Comparison of ENCODE assay signal across 8 mouse cellular contexts in the genomic region with DNA sequence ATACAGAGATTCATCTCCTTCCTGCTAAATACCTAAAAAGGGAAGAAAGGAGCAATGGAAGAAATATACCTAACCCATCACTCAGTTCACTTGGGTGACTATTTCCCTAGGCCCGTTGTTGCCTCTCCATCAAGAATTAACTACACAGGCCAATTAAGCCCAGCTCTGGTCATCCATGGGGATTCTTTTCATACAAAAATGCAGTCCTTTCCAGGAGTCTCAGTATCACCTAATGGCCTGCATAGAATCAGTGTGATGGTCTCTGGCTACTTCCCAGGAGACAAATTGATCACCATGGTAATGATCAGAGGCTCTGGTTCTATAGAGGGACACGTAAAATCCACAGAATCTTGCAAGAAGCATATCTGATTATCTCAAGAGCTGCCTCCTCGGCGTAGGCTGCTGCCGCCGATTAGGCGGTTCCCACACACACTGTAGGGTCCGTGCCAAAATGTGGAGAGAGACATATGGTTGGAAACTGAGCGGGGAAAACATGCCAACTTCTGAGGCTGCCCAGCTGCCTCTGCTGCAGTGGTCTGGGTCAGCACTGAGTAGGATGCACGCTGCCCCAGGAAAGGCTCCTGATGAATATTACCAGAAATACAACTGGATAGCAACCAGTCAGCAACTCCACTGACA. TPM values are rescaled to one million over a fixed set of nuclear protein-coding genes. Genes with fewer than 3 reads are reported as not detected.
A peak's percentile ranks its signal among the peaks of the same experiment; 100 is the strongest.
DNase-seq lines count a peak whose midpoint lies in the region; ATAC-seq lines count a peak whose summit lies in the region.

No protein-coding gene starts in this region.

- 48% methylated on average over 10 of the region's 10 CpGs for WGBS in stomach, embryonic 15.5 days

- no peak overlapping the region for H3K4me3 ChIP-seq in stomach, embryonic 15.5 days (replicated peaks)

- no peak overlapping the region for H3K4me2 ChIP-seq in stomach, embryonic 15.5 days

- no peak overlapping the region for H3K9ac ChIP-seq in stomach, embryonic 15.5 days

- no peaks in the 10 kb centered on the region for H3K4me1 ChIP-seq in stomach, embryonic 15.5 days

- no peaks in the 10 kb centered on the region for H3K36me3 ChIP-seq in stomach, embryonic 15.5 days

- H3K27ac ChIP-seq in stomach, embryonic 15.5 days: no peak overlapping the region

- peak; percentile 60; the same call in 1 of the 2 replicates for ATAC-seq in stomach, embryonic 15.5 days (ENCODE audit: insufficient read depth, low FRiP score, low read depth)

- peak; percentile 1 for DNase-seq in adrenal gland, postnatal 10 days
- no peak for DNase-seq in adrenal gland, adult 8-10 months
- DNase-seq in MN1 (ENCODE audit: low spot score): peak; percentile 66
- DNase-seq in frontal cortex, postnatal 14 days (ENCODE audit: low spot score in 2 of 2): peak; percentile 31 to 44
- peak; percentile 63 to 74 for DNase-seq in left cerebral cortex, adult 18-20 months (ENCODE audit: low spot score in 2 of 2)
- DNase-seq in thymus, adult 18-20 months: no peak
- no peak for DNase-seq in thymus, postnatal 4 days

- no peaks in the 10 kb centered on the region for H3K27me3 ChIP-seq in stomach, embryonic 15.5 days (replicated peaks)

- H3K9me3 ChIP-seq in stomach, embryonic 15.5 days: no peaks in the 10 kb centered on the region

RNA-seq across cellular contexts. Expression of a gene that starts 40.4 kb away (rescaled TPM):
- total RNA-seq in adrenal gland, postnatal 10 days (2021): 10 to 100 TPM; 17.9 to 18.4 TPM
- 10 to 100 TPM in 3 of 4 experiments, 1 to 10 TPM in 1; 7.1 to 19.4 (median 13.3) TPM for total RNA-seq in adrenal gland, adult 8-10 months (2022)
- total RNA-seq in left cerebral cortex, adult 18-20 months (2021): 1 to 10 TPM; 1.1 to 1.2 TPM
- polyA plus RNA-seq in stomach, embryonic 15.5 days (2015; fragmentation: Nextera tagmentation; extraction: Ambion mirVana): 27.0 and 31.9 TPM in 2 replicates

Comparison
In these comparisons a context has a peak if more than half of its experiments do, and no peak if none do; other contexts are left out.
1. DNase-seq: peak in adrenal gland, postnatal 10 days (single experiment), MN1 (single experiment), frontal cortex, postnatal 14 days (2 of 2) and left cerebral cortex, adult 18-20 months (2 of 2); none in adrenal gland, adult 8-10 months (single experiment), thymus, adult 18-20 months (0 of 2) and thymus, postnatal 4 days (single experiment).